Mouse (Mus musculus) heart, embryonic 10.5 days (tissue): ENCODE measurements around the gene Cdk5. TPM values are rescaled to one million over a fixed set of nuclear protein-coding genes. Genes with fewer than 3 reads are reported as not detected.
"Not testable (repeated sequence)": the region's sequence is repeated elsewhere in the genome, so short reads cannot be mapped to it uniquely, and the experiment has no call there.

ENCODE experiments used
- DNase-seq: peaks from one replicate; pipeline ENCODE4 v3.0.0-alpha.2; 2017; ENCODE audit warnings: low spot score
- H3K27ac ChIP-seq: fragments of 300-500 bp; sonication (generic); 2 replicates; pipeline ENCODE4 v1.5.1; 2016; ENCODE audit warnings: mild to moderate bottlenecking
- H3K27me3 ChIP-seq: fragments of 300-500 bp; sonication (generic); 2 replicates; pipeline ENCODE4 v1.6.1; 2016; ENCODE audit warnings: mild to moderate bottlenecking; ENCODE audit not compliant: poor library complexity, insufficient read depth, severe bottlenecking
- H3K36me3 ChIP-seq: fragments of 300-500 bp; sonication (generic); 2 replicates; pipeline ENCODE4 v1.6.1; 2016; ENCODE audit warnings: mild to moderate bottlenecking, moderate library complexity
- H3K4me1 ChIP-seq: fragments of 300-500 bp; sonication (generic); 2 replicates; pipeline ENCODE4 v1.6.1; 2016; ENCODE audit warnings: mild to moderate bottlenecking
- H3K4me3 ChIP-seq: fragments of 300-500 bp; sonication (generic); 2 replicates; pipeline ENCODE4 v1.5.1; 2016; ENCODE audit warnings: mild to moderate bottlenecking, moderate library complexity
- H3K9me3 ChIP-seq: fragments of 300-500 bp; sonication (generic); 2 replicates; pipeline ENCODE4 v1.6.1; 2016; ENCODE audit warnings: mild to moderate bottlenecking, moderate library complexity
- WGBS: fragments of 180-500 bp; shearing (Covaris S2); methylation state at CpG from one replicate; pipeline ENCODE4 v1.1.7; 2016; 5-methylcytosine and 5-hydroxymethylcytosine counted together
- polyA plus RNA-seq: library from polyadenylated mRNA; unstranded; fragments of >200 nt; fragmentation: Nextera tagmentation; extraction: Ambion mirVana; gene quantifications from 2 replicates; pipeline ENCODE4 v1.2.1, GENCODE M21; 2016

Gene Cdk5
- polyA plus RNA-seq, 1 experiment from 2014 or later = 37.4 TPM

- WGBS = 79% methylated on average over 6 of the region's 6 CpGs
- H3K9me3 ChIP-seq = no peaks in the 10 kb centered on the region
- no peak for DNase-seq
- H3K4me1 ChIP-seq = peaks cover 26% of the 10 kb centered on the region
- H3K36me3 ChIP-seq = peaks cover 93% of the 10 kb centered on the region
- H3K27me3 ChIP-seq = no peaks in the 10 kb centered on the region
- no peak overlapping the region for H3K27ac ChIP-seq
- H3K4me3 ChIP-seq = no peak overlapping the region
These were observed 18.6 kb downstream of the Cdk5 start for GRCm38 (mm10) chr5:24404594-24405360.

GRCm38 (mm10) chr5:24401969-24402368, 21.4 kb downstream of the Cdk5 start:
- H3K9me3 ChIP-seq = no peaks in the 10 kb centered on the region
- DNase-seq = no peak
- no peak overlapping the region for H3K27ac ChIP-seq
- H3K27me3 ChIP-seq = no peaks in the 10 kb centered on the region
- WGBS = 79% methylated on average over 9 of the region's 9 CpGs
- H3K4me3 ChIP-seq = no peak overlapping the region
- peaks cover 70% of the 10 kb centered on the region for H3K36me3 ChIP-seq
- peaks cover 38% of the 10 kb centered on the region for H3K4me1 ChIP-seq

GRCm38 (mm10) chr5:24400911-24401605, 22.3 kb downstream of the Cdk5 start:
- no peak overlapping the region for H3K4me3 ChIP-seq
- 87% methylated on average over 5 of the region's 5 CpGs for WGBS
- no peaks in the 10 kb centered on the region for H3K9me3 ChIP-seq
- no peaks in the 10 kb centered on the region for H3K27me3 ChIP-seq
- H3K4me1 ChIP-seq = peaks cover 38% of the 10 kb centered on the region
- no peak overlapping the region for H3K27ac ChIP-seq
- no peak for DNase-seq
- H3K36me3 ChIP-seq = peaks cover 63% of the 10 kb centered on the region

GRCm38 (mm10) chr5:24400362-24400761, 23.0 kb downstream of the Cdk5 start:
- no peaks in the 10 kb centered on the region for H3K9me3 ChIP-seq
- no peak overlapping the region for H3K4me3 ChIP-seq
- WGBS = 90% methylated on average over 11 of the region's 11 CpGs
- peaks cover 35% of the 10 kb centered on the region for H3K4me1 ChIP-seq
- peaks cover 56% of the 10 kb centered on the region for H3K36me3 ChIP-seq
- H3K27me3 ChIP-seq = no peaks in the 10 kb centered on the region
- DNase-seq = no peak
- no peak overlapping the region for H3K27ac ChIP-seq

GRCm38 (mm10) chr5:24399686-24400085, 23.6 kb downstream of the Cdk5 start:
- Histone ChIP-seq H3K27me3 (no peaks in the 10 kb centered on the region), H3K4me3 (no peak overlapping the region), H3K27ac (no peak overlapping the region), H3K4me1 (peaks cover 34% of the 10 kb centered on the region), H3K36me3 (peaks cover 51% of the 10 kb centered on the region), H3K9me3 (no peaks in the 10 kb centered on the region)
- 77% methylated on average over 10 of the region's 10 CpGs for WGBS
- no peak for DNase-seq

- not testable (repeated sequence) for H3K9me3 ChIP-seq, H3K27me3 ChIP-seq, H3K4me3 ChIP-seq, H3K27ac ChIP-seq, DNase-seq
- Histone ChIP-seq H3K4me1 (peaks cover 46% of the 10 kb centered on the region), H3K36me3 (peaks cover 20% of the 10 kb centered on the region)
- 83% methylated on average over 6 of the region's 6 CpGs for WGBS
These were observed 27.1 kb downstream of the Cdk5 start for GRCm38 (mm10) chr5:24396254-24396653.

- peak; percentile 98 for DNase-seq
- peak overlapping the region; percentile 96 for H3K27ac ChIP-seq
- H3K4me1 ChIP-seq = peaks cover 42% of the 10 kb centered on the region
- H3K9me3 ChIP-seq = no peaks in the 10 kb centered on the region
- 2% methylated on average over 36 of the region's 36 CpGs for WGBS
- peak overlapping the region; percentile 74 for H3K4me3 ChIP-seq
- H3K27me3 ChIP-seq = peaks cover 4% of the 10 kb centered on the region; the same call in 1 of the 2 replicates
- H3K36me3 ChIP-seq = peaks cover 5% of the 10 kb centered on the region; the same call in 1 of the 2 replicates
These were observed 29.0 kb downstream of the Cdk5 start for GRCm38 (mm10) chr5:24394165-24394894.

- H3K4me1 ChIP-seq = peaks cover 44% of the 10 kb centered on the region
- H3K27ac ChIP-seq = peak within 1 kb of the TSS; percentile 96
- no peaks in the 10 kb centered on the region for H3K9me3 ChIP-seq
- peak within 1 kb of the TSS; percentile 74 for H3K4me3 ChIP-seq
- DNase-seq = peak; percentile 87
- H3K27me3 ChIP-seq = peaks cover 8% of the 10 kb centered on the region; the same call in 1 of the 2 replicates
- H3K36me3 ChIP-seq = peaks cover 2% of the 10 kb centered on the region; the same call in 1 of the 2 replicates
- WGBS = 20% methylated on average over 7 of the region's 7 CpGs
These were observed 29.8 kb downstream of the Cdk5 start, which contains the start of gene Abcb8 for GRCm38 (mm10) chr5:24393392-24393997. Abcb8 (plus strand) TSS chr5:24393663.

- Histone ChIP-seq H3K27ac (0 out of 2 replicates have a peak overlapping the region, but pooled peaks have one; percentile 1), H3K27me3 (peaks cover 16% of the 10 kb centered on the region), H3K4me3 (no peak overlapping the region), H3K9me3 (no peaks in the 10 kb centered on the region), H3K36me3 (peaks cover 2% of the 10 kb centered on the region; the same call in 1 of the 2 replicates), H3K4me1 (peaks cover 46% of the 10 kb centered on the region)
- WGBS = 63% methylated on average over 7 of the region's 7 CpGs
- DNase-seq = no peak
These were observed 30.6 kb downstream of the Cdk5 start for GRCm38 (mm10) chr5:24392724-24393123.

GRCm38 (mm10) chr5:24391864-24392263, 31.5 kb downstream of the Cdk5 start, which contains the start of gene Atg9b:
Atg9b (minus strand) TSS chr5:24392143.
- 78% methylated on average over 7 of the region's 7 CpGs for WGBS
- Histone ChIP-seq H3K27me3 (peaks cover 24% of the 10 kb centered on the region), H3K36me3 (peaks cover 2% of the 10 kb centered on the region; the same call in 1 of the 2 replicates), H3K4me3 (no peak within 1 kb of the TSS), H3K9me3 (no peaks in the 10 kb centered on the region), H3K4me1 (peaks cover 55% of the 10 kb centered on the region), H3K27ac (0 out of 2 replicates have a peak within 1 kb of the TSS, but pooled peaks have one; percentile 1)
- DNase-seq = no peak

GRCm38 (mm10) chr5:24389658-24390020, 33.7 kb downstream of the Cdk5 start:
- WGBS = 79% methylated on average over 4 of the region's 4 CpGs
- peaks cover 46% of the 10 kb centered on the region for H3K27me3 ChIP-seq
- no peak overlapping the region for H3K4me3 ChIP-seq

GRCm38 (mm10) chr5:24389011-24389657, 34.2 kb downstream of the Cdk5 start:
- H3K4me3 ChIP-seq = no peak overlapping the region
- no peak for DNase-seq
- H3K9me3 ChIP-seq = no peaks in the 10 kb centered on the region
- H3K27me3 ChIP-seq = peaks cover 50% of the 10 kb centered on the region
- H3K36me3 ChIP-seq = 0 out of 2 replicates have a peak, but pooled peaks cover 5% of the 10 kb centered on the region
- peak overlapping the region; percentile 84 for H3K27ac ChIP-seq
- WGBS = 47% methylated on average over 7 of the region's 7 CpGs
- peaks cover 64% of the 10 kb centered on the region for H3K4me1 ChIP-seq

More at GRCm38 (mm10) chr5:24389658-24390020, 33.7 kb downstream of the Cdk5 start:
- Histone ChIP-seq H3K4me1 (peaks cover 62% of the 10 kb centered on the region), H3K27ac (peak overlapping the region; percentile 72), H3K36me3 (0 out of 2 replicates have a peak, but pooled peaks cover 5% of the 10 kb centered on the region), H3K9me3 (no peaks in the 10 kb centered on the region)
- no peak for DNase-seq
